Mouse (Mus musculus) thymus, postnatal 14 days (tissue): ENCODE measurements around the gene Fmo2.

Source experiments
- DNase-seq: peaks from one replicate; pipeline ENCODE4 v3.0.0; 2021

The Fmo2 gene

DNA sequence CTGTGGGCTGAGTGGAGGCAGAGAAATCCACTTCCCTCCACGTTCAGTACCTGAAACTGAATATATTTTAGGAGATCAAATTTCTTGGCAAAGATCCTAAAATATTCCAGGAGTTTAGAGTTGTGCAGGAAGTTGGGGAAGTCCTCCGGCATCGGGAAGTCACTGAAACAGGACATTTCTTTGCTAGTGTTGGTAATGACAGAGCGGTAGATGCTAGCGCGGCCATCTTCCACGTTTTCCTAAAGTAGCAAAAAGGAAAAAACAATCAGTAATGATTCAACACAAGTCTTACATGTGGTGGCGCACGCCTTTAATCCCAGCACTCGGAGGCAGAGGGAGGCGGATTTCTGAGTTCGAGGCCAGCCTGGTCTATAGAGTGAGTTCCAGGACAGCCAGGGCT lies 9.9 kb downstream of the Fmo2 start:
- no peak for DNase-seq

DNA sequence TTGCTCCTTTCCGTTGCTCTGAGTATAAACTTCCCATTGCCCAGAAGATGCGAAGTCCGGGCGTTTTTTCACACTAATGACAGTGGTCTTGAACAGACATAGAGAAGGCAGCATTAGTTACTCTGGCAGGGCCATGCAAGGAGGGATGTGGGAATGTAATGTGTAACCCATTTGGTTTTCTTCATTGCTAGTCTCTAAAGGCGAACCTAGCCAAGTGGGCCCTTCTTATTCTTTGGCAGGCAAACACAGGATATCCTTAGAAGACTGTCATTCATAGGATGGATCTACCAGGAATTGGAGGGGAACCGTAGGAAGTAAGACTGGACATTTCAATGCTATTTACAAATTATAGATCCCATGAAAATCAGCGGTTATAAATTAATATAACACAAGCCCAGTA lies 10.9 kb downstream of the Fmo2 start:
- DNase-seq = no peak

DNA sequence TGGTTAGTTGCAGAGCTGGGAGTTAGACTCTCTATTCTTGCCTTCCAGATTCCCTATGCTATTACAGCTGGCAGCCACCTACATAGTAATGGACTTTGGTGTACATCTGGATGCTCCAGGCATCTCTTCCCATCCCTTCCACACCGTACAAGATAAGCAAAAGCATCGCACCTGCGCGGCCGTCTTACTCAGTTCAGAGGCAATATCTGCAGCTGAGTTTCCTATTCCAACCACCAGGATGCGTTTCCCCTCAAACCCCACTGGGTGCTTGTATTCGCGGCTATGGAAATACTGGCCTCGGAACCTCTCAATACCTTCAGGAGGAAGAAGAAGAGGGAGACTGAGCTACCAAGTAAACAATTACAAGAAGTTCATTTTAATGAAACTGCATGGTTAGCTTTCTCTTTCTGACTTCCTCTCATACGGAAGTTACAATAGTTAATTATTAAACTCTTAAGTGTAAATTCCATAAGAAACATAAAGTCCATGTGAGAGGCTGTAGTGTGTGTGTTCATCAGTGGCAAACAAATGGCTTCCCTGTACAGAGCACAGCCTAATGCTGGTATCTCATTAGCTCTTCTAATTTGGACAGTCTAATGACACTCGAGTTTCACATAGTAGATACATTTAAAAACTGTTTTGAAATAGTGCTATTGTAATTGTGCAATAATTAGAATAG lies 12.2 kb downstream of the Fmo2 start:
- DNase-seq = no peak

DNA sequence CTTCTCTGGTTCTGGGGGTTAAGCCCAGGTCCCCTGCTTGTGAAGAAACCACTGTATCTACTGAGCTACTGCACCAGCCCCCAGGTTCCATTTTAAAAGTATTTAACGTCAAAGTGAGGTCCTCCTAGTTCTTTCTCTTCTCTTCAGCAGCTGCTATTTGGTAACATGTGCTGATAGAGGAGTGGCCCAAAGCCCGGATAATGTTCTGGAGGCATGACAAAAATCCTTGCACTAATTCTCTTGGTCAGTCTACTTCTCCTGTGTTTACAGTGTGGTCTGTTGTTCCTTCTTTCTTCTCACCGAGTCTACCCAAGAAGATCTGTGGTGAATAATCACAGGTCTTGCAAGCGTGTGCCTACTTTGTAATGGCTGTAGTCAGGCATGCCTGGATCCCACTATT lies 15.8 kb downstream of the Fmo2 start:
- no peak for DNase-seq

DNA sequence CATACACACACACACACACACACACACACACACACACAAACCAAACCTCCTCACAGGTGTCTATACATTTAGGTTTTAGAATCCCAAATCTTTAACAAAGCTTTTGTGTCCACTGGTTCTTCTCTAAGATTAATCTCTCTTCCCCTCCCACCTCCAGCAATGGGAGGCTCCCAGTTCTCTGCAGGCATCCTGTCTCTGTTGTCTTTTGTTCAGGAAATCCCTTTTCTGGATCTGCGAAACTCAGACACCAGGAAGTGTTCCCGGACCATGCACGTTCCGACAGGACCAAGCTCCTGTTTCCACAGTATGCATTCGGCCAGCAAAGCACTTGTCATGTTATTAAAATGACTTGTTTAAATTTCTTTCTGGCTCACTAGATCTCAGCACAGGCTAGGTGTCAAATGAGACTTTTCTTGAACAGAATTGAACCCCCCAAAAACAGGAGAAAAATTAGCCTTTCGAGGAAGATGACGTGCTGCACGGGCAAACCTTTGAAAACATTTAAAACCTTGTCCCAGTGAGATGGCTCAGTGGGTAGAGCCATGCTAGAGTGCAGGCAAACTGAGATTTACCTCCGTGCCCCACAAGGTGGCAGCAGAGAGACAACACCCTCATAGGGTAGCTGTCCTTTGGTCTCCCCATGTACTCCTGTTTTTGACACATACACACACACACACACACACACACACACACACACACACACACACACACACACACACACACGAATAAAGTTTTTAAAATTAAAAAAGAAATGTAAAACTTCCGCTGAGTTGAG lies 18.7 kb downstream of the Fmo2 start:
- peak; percentile 58 for DNase-seq

DNA sequence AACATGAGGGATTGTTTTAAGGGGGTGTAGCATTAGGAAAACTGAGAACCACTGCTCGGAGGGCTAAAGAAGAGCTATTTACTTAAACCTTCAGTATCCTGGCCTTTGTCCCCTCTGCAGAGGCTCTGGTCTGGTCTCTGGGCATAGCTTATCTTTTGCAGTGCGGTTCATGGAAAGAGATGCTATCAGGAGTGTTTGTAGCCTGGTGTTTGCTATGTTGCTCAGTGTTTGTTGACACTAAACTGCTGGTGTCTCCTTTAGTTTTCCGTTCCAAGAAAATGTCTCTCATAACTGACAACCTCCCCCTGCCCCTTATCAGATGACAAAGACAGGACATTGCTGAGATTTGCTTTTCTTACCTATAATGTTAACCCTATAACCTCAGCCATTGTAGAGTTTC lies 23.4 kb downstream of the Fmo2 start:
- no peak for DNase-seq

DNA sequence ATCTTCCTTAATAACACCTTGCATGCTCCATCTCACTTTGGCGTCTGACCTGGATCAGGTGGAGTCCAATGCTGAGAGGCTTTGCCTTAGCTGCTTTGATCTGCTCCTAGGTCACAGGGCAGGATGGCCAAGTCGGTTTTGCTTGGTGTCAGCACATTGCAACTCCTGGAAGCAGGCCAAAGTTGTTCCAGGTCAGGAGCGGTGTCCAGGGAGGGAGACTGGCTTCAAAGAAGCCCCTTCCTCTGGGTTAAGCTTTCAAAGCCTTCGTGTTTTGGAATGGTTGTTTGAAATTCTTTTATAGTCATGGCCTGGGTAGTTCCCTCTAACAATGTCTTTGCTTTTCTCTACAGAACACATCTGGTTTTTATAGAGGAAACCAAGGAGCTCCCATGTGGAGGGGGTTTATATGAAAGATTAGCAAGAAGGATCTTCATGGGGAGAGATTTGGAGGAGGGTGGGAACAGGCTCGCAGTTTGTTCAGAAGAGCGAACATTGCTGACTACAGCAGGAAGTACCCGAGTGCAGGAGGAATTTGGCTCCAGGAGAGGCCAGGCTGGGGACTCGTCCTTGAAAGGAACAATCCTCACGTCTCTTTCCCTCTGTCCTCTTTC lies 26.7 kb downstream of the Fmo2 start:
- DNase-seq = no peak

DNA sequence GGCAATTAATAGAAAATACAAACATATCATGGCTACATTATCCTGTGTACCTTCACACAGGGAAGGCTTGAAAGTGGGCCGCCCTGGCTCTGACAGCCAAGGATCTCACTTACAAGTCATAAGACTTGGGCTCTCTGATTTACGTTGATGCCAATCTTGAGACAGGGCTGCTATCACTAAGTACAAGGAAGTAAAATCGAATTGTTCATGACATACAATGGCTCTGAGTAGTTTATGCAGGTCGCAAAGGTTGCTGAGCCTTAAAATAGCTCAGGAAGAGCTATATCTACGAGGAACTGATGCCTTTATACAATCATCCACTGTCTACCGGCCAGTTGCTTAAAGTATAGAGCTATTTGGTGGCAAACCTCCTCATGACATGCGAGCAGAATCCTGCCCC lies 27.5 kb downstream of the Fmo2 start:
- no peak for DNase-seq

DNA sequence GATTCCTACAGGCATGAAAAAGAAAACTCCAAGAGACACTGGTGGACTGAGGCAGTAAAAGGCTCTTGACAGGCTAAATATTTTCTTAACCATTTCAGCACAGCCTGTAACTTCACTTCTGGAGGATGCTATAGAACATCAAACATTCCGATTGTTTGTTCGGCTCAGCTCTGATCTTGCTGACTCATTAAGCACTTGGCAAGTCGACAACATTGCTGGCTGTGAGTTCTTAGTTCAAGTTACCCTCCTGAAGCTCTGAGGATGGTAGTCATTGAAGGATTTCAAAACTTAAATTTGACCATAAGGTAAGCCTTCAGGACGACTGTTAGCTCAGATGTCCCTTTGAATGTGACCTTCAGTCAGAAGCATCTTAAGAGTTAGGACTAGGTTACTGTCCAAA lies 31.1 kb downstream of the Fmo2 start:
- DNase-seq = no peak

DNA sequence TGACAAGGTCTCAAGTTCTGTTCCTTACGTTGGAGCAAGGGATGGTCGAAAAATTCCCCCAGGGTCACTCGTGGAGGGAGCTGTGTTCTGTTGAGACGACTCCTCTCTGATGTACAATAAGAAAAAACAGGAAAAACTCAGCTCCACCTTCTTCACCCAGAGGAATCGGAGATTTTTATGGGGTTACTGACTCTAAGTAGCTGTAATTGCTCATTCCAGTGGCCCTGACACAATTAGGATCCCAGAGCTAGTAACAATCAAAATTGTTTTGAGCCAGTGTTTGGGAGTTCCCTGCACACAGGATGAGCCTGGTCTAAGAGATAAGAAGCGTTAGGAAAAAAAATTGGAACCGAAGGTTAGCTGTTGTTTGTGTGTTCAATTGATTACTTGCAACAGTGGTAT lies 32.2 kb downstream of the Fmo2 start, which contains the start of gene Fmo1:
Fmo1 (minus strand) TSS at position 331 of the 402 bp plus-strand sequence.
- DNase-seq = no peak

DNA sequence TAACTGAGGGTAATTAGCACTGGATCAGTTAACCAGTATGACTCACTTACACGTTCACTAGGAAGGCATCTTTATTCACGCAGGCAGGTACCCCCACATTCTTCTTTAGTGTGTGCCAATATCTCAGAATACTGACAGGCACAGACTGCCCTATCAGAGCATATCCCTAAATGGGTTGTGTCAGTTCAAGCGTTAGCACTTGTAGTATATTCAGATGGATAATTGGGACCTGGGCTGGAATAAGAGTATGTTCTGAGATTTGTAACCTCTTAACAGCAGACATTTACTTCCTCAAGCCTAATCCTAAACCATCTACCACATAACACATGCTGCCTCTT lies 33.1 kb downstream of the Fmo2 start:
- no peak for DNase-seq

DNA sequence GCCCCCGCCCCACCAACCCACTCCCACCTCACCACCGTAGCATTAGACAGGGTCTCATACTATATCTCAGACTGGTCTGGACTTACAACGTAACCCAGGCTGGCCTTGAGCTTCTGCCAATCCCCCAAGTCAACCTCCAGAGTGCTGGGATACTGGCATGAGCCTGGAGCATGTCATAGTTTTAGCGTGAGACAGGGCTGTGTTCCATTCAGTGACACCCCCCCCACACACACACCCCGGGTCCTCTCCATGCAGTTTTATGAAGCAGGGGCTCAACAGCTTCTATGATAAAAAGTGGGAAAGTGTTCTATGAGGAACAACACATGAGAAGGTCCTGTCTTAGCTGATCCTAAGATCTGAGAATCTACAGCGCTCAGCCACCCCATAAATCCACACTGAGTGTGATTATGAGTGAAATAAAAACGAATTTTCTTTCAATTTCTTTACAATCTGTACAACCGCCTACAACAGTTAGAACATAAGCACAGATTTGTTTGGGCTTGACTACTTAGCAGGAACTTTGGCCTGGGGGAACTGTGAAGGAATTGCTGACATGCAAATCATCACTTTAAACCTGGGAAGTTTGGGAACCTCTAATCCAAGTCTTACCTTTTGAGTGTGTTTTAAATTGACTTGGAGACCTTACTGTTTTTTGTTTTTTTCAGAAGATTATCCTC lies 33.6 kb downstream of the Fmo2 start:
- DNase-seq = no peak

DNA sequence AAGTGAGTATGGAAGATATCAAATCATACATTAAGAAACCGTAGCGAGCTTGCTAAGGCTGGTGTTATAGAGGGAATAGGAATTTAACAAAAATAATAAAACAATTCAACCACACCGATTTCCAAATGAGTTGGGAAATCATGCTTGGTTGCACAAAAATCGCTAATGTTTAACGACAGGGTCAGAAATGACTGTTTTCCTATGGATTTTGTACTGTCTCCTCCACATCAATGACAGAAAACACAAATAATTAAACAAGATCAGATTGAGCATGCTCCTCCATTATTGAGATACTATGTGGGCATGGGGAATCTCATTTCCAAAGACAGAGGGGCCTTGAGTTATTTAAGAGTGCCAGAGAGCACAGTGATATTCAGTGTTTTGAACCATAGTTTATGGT lies 34.2 kb downstream of the Fmo2 start:
- DNase-seq = no peak

DNA sequence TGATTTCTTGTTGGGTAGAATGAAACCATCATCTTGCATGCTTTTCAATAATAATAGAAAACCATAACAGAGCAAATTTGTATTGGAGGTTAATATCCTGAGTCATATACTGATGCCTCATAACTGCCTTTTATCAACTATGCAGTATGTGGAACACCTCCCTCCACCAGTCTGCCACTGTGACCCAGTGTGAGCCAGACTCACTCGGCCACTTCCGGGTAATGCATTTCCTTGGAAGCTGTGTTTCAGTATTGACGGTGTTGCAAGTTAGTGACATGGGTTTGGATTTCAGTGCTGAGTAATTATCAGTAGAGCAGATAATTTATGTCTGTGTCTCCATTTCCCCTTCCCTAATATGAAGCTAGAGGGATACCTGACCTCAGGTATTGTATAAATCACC lies 34.9 kb downstream of the Fmo2 start:
- DNase-seq = no peak

DNA sequence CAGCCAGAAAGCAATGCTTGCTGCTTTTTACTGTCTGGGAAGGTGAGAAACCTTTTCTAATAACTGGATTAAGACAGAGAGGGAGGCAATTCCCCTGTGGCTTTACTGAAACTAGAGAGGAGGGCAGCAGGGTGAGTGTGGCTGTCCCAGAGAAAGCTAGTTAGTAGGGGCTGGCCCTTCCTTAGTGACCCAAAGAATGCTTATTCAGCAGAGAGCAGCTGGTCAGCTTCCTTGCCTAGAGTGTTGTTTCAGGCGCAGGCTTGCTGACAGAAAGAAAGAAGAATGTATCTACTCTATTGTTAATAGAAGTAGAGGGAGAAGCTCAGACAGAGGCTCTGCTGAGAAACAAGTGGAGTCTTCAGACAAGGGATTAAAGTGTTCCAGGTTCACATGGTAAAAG lies 36.2 kb downstream of the Fmo2 start:
- DNase-seq = no peak

DNA sequence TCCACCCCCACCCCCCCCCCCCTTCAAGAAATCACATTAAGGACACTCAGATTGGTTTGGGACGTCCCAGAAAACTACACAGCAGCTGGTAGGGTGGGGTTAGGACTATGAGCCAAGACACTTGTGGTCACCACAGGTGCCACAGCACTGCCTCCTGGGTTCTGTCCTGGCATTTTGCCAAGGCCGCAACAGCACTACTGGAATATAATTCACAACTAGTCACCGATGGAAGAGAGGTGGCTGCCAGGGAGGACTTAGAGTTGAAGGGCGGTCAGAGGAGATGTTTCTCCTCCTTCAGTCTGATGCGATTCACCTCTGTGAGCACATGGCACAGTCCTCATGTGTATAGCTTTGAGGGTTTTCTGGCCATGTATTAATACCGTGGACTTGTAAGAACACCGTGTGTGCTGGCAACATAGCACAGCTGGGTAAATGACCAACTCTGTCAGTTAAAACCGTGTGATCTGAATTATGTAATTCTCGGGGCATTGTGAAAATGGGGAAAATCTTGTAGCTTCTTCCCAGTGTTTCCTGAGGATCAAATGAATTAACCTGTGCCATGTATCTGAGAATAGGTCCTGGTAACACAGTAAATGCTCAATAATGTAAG lies 38.4 kb downstream of the Fmo2 start:
- no peak for DNase-seq

DNA sequence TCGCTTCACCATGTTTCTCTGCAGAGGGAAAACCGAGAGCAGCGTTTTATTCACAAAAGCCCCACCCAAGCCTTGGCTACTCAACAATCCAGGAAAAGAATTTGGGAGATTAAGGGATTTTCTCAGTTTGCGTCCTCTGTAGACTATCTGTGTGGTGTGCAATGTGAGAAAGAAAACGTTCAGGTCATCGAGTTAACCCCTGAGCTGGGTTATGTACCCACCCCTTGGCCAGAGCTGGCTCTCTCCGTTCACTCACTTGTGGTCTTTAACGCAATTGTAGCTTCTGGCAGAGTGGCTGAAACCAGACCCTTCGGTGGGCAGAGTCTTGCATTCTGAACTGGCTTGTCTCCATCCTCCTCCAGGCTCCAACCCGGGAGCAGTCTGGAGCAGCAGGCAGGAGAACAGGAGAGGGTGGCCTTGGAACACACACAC lies 39.0 kb downstream of the Fmo2 start:
- no peak for DNase-seq

DNA sequence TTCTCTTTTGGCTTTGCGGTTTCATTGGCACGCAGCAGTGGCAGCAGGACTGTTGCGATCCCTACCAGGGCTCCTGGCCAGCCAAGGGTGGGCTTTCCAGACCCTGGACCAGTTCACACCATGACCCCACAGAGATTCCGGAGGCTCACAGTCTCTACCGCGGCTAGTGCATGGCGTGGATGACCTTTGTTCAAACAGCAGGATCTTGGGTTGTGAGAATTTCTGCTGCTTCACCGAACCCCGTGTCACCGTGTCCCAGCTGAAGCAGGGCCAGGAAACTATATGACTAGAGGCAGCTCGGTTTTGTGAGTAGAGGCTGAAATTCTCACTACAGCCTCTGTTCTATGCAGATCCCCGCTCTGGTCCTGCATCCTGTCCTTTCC lies 39.8 kb downstream of the Fmo2 start:
- DNase-seq = no peak

DNA sequence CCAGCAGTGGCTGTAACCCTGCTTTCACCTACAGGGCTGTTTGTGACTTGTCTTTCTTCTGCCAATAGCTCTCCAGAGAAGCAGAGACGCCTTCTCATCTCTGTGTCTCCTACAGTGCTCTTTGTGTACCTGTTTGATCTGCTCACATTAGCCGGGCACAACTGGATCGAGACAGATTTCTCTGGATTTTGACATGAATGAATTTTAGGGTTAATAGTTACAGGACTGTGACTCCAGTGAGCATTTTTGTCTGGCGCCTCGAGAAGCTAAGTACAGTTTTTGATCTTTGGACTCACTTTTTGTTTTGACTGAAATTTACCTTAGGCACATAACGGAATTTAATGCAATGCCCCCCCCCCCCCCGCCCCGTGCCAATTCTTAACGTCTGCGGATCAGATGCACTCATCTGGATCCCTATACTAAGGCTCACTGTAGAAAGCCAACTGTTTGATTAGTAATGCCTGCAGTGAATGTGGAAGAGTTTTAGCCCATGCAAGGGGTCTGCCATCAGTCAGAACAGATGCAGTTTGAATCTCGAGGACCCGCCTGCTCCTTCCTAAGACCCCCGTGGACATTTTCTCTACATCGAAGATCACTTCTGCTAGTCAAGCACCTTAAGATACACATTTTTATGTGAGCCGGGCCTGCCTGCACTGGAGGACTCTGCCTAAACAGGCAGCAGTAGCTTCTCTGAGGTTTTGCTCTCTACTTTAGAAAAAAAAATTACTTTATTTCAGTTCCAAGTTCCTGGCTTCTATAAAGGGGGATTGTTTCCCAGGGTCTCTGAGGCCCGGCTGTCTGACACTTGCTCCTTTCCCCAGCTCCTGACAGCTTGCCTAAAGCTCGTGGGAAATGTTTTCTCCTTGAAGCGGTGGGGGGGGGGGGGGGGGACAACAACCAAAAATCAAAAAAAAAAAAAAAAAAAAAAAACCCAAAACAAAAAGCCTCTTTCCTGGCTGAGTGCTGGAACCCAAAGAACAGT lies 40.5 kb downstream of the Fmo2 start:
- DNase-seq = no peak

DNA sequence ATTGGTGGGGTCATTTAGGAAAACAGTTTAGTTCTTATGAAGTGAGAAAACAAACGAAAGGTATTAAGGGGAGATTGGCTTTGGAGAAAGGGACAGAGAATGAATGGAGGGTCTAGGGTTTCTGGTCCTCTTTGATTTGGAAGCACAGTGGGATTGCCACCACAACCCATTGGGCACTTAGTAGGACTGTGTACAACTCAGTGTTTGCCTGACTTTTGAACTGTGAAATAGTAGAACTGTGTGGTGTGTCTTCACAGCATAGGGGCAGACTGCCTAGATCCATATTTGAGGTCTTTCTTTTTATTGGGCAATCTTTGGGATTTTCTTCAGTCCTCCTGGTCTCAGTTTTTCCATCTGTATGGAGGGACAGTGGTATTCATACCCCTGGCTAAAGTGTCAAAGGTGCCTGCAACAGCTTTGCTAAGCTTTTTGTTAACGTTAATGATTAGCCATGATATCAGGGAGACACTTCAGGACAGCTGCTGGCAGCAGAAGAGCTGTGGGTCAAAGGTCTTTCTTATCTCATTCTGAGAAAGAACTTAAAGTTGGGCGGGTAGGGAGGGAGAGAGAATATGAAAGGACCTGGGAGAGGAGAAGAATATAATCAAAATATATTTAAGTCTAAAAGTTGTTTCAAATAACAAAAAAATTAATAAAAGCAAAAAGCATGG lies 44.6 kb downstream of the Fmo2 start:
- DNase-seq = no peak

DNA sequence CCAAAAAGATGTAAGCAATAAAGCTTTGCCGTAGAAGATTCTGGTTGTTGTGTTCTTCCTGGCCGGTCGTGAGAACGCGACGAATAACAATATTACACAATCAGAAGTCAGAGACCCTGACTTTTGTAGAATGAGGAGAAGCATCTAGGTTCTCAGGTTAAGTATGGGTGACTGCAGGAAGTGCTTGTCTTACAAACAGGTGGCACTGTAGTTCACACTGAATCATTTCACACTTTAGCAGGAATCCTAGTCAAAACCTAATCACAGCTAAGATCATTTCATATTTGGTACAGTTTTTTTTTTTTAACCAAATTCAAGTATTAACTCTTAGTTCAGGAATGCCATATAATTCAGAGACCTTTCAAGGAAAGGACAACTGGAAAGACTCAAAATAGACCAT lies 51.0 kb downstream of the Fmo2 start:
- DNase-seq = no peak

DNA sequence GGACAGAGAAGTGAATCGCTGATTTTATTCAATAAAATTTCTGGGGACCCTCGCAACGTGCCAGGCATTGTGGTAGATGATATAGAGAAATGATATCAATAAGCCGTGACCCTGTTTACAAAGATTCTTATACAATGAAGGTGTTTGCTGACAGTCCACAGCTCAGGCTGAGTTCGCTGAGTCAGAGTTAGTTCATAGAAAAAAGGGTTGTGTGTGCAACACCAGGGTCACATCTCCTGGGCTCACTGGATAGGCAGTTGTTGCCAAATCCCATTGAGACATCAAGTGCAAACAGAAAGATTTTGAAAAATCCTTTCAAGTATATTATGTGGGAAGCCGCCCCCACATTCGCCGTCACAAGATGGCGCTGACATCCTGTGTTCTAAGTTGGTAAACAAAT lies 58.3 kb downstream of the Fmo2 start:
- DNase-seq = no peak
